Mouse (Mus musculus) kidney, embryonic 14.5 days (tissue): ENCODE data around the gene Amelx. TPM values are rescaled to one million over a fixed set of nuclear protein-coding genes. Genes with fewer than 3 reads are reported as not detected.

Experiments used
- ATAC-seq: fragments of 200-750 bp; cut with Nextera tagmentation; 2 replicates; pipeline ENCODE4 v1.8.0; 2017; ENCODE audit warnings: moderate number of reproducible peaks, mild to moderate bottlenecking, moderate TSS enrichment, moderate library complexity; ENCODE audit not compliant: low FRiP score, low TSS enrichment
- H3K27ac ChIP-seq: fragments of 300-500 bp; sonication (generic); 2 replicates; pipeline ENCODE4 v1.5.1; 2014; ENCODE audit warnings: low read depth, mild to moderate bottlenecking, low read length, moderate library complexity, mixed read lengths
- H3K27me3 ChIP-seq: fragments of 300-500 bp; sonication (generic); 2 replicates; pipeline ENCODE4 v1.6.1; 2014; ENCODE audit warnings: mild to moderate bottlenecking, low read length; ENCODE audit not compliant: control insufficient read depth, insufficient read depth
- H3K36me3 ChIP-seq: fragments of 300-500 bp; sonication (generic); 2 replicates; pipeline ENCODE4 v1.6.1; 2014; ENCODE audit warnings: low read length, mixed read lengths; ENCODE audit not compliant: control insufficient read depth, insufficient read depth
- H3K4me1 ChIP-seq: fragments of 300-500 bp; sonication (generic); 2 replicates; pipeline ENCODE4 v1.6.1; 2014; ENCODE audit warnings: low read length, mixed read lengths; ENCODE audit not compliant: control insufficient read depth, insufficient read depth
- H3K4me2 ChIP-seq: fragments of 300-500 bp; sonication (generic); replicated peaks from 2 replicates; pipeline ENCODE4 v1.6.1; 2014; ENCODE audit warnings: low read depth, mild to moderate bottlenecking, low read length
- H3K4me3 ChIP-seq: fragments of 300-500 bp; sonication (generic); 2 replicates; pipeline ENCODE4 v1.5.1; 2014; ENCODE audit warnings: mild to moderate bottlenecking, low read length
- H3K9ac ChIP-seq: fragments of 300-500 bp; sonication (generic); 2 replicates; pipeline ENCODE4 v1.6.1; 2014; ENCODE audit warnings: low read depth, mild to moderate bottlenecking, low read length, moderate library complexity
- H3K9me3 ChIP-seq: fragments of 300-500 bp; sonication (generic); 2 replicates; pipeline ENCODE4 v1.6.1; 2016; ENCODE audit warnings: low read length; ENCODE audit not compliant: control insufficient read depth
- WGBS: fragments of 180-500 bp; shearing (Covaris S2); extraction: QIAGEN DNeasy Blood & Tissue Kit; methylation state at CpG from one replicate; pipeline ENCODE4 v1.1.7; 2014; 5-methylcytosine and 5-hydroxymethylcytosine counted together
- polyA plus RNA-seq: library from polyadenylated mRNA; unstranded; fragments of >200 nt; fragmentation: Nextera tagmentation; extraction: Ambion mirVana; gene quantifications from 2 replicates; pipeline ENCODE4 v1.2.1, GENCODE M21; 2014

Amelx gene
- polyA plus RNA-seq, result not detected in 2 replicates

- Histone ChIP-seq H3K4me3 (no peak within 1 kb of the TSS), H3K27me3 (no peaks in the 10 kb centered on the region), H3K9ac (no peak within 1 kb of the TSS), H3K4me2 (no peak within 1 kb of the TSS), H3K4me1 (no peaks in the 10 kb centered on the region), H3K9me3 (no peaks in the 10 kb centered on the region), H3K36me3 (no peaks in the 10 kb centered on the region), H3K27ac (no peak within 1 kb of the TSS)
- whole genome bisulfite sequencing, result 88% methylated on average over 5 of the region's 5 CpGs
- ATAC-seq, result no peak
Observed at GRCm38 (mm10) chrX:169187100-169187499, at the start of gene Amelx. TSS of gene Amelx (minus strand) at chrX:169187200.

GRCm38 (mm10) chrX:169222357-169223062, 35.5 kb upstream of the Amelx start:
- Histone ChIP-seq H3K9ac (no peak overlapping the region), H3K4me3 (no peak overlapping the region), H3K36me3 (no peaks in the 10 kb centered on the region), H3K27me3 (no peaks in the 10 kb centered on the region; the same call in 1 of the 2 replicates), H3K4me1 (no peaks in the 10 kb centered on the region), H3K9me3 (no peaks in the 10 kb centered on the region), H3K27ac (no peak overlapping the region), H3K4me2 (no peak overlapping the region)
- 67% methylated on average over 3 of the region's 3 CpGs for WGBS
- no peak for ATAC-seq

- Histone ChIP-seq H3K9me3 (no peaks in the 10 kb centered on the region), H3K36me3 (no peaks in the 10 kb centered on the region), H3K4me2 (no peak overlapping the region), H3K9ac (no peak overlapping the region), H3K27ac (no peak overlapping the region), H3K4me1 (no peaks in the 10 kb centered on the region), H3K27me3 (no peaks in the 10 kb centered on the region; the same call in 1 of the 2 replicates), H3K4me3 (no peak overlapping the region)
- WGBS, result 67% methylated on average over 8 of the region's 8 CpGs
- ATAC-seq, result no peak
Observed at GRCm38 (mm10) chrX:169220064-169220463, 33.1 kb upstream of the Amelx start.

DNA sequence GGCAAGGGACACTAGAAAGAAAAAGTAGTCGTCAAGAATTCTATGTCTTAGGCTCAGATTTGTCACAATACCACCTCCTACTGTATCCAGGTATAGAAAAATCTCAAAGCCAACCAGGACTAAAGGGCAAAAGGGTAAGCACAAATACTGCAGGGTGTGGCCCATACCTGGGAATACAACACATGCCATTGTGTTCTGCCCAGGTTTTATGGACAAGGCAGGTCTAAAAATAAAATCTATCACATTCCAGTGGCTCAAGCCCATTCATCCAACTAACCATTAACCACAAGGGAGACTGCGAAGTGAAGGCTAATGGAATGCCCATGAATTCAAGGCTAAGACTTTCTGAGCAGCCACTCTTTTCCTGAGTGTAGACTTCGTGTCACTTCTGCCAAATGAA, 23.0 kb upstream of the Amelx start:
- WGBS, result 75% methylated on average over 3 of the region's 3 CpGs
- ATAC-seq, result no peak

DNA sequence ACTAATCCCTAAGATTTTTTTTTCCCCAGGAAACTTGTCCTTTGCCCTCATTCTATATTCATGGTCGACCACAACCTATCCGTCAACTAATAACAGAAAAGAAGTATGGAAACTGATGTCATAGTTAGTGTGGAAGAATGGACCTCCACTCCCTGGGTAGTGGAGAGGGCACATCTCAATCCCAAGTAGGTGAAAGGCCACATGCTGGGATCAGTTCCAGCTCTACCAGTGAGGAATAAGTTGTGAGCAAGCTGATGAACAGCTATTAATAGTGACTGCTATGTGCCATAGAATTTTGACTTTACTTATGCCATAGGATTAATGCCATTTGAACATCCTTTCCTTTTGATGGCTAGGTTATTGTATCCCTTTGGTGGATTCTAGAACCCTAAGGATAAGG, 8.4 kb downstream of the Amelx start:
- WGBS, result 85% methylated on average over 2 of the region's 2 CpGs
- Histone ChIP-seq H3K4me2 (no peak overlapping the region), H3K27me3 (no peaks in the 10 kb centered on the region), H3K4me1 (no peaks in the 10 kb centered on the region), H3K36me3 (no peaks in the 10 kb centered on the region), H3K9ac (no peak overlapping the region), H3K27ac (no peak overlapping the region), H3K9me3 (no peaks in the 10 kb centered on the region), H3K4me3 (no peak overlapping the region)
- no peak for ATAC-seq

More for the DNA sequence above, 23.0 kb upstream of the Amelx start:
- Histone ChIP-seq H3K4me1 (no peaks in the 10 kb centered on the region), H3K27me3 (no peaks in the 10 kb centered on the region; the same call in 1 of the 2 replicates), H3K36me3 (no peaks in the 10 kb centered on the region), H3K9ac (no peak overlapping the region), H3K9me3 (no peaks in the 10 kb centered on the region), H3K4me3 (no peak overlapping the region), H3K27ac (no peak overlapping the region), H3K4me2 (no peak overlapping the region)

DNA sequence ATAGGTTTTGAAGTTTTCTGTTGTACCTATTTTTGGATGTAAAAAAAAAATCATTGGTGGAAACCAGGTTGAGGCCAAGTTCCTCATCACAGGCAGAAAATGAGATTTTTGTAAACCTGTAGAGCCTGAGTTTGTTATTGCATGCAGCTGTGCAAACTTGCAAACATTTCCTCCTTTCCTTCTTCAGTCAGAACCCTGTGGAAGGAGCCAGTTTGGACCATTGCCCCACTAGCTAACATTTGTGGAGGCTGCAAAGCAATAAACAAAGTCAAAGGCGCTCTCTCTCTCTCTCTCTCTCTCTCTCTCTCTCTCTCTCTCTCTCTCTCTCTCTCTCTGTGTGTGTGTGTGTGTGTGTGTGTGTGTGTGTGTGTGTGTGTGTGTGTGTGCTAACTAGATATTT, 13.2 kb downstream of the Amelx start:
- Histone ChIP-seq H3K4me2 (no peak overlapping the region), H3K9ac (no peak overlapping the region), H3K27me3 (no peaks in the 10 kb centered on the region), H3K36me3 (no peaks in the 10 kb centered on the region), H3K4me3 (no peak overlapping the region), H3K9me3 (no peaks in the 10 kb centered on the region), H3K4me1 (no peaks in the 10 kb centered on the region), H3K27ac (no peak overlapping the region)
- WGBS, result 56% methylated on average over 1 of the region's 1 CpGs
- no peak for ATAC-seq

DNA sequence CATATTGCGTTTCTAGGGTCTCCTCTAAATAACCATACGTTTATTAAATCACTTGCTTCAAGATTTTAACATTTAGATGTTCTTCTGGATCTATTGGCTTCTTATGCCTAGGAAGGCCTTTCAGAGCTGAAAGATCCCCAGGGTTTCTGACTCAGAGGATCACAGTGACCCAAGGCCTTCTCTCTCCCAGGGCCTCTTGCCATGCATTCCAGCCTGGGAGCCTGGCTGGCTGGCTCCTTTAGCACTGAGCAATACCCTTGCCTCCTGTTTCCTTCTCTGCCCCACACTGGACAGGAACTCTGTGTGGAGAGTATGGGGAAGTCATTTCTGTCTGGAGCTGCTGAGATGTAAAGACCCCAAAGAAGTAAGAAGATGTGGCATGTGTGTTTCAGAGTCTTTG, 16.0 kb downstream of the Amelx start:
- Histone ChIP-seq H3K36me3 (no peaks in the 10 kb centered on the region), H3K27ac (no peak overlapping the region), H3K27me3 (no peaks in the 10 kb centered on the region), H3K4me2 (no peak overlapping the region), H3K9me3 (no peaks in the 10 kb centered on the region), H3K9ac (no peak overlapping the region), H3K4me1 (no peaks in the 10 kb centered on the region), H3K4me3 (no peak overlapping the region)
- no peak for ATAC-seq
- 78% methylated on average over 2 of the region's 2 CpGs for WGBS

DNA sequence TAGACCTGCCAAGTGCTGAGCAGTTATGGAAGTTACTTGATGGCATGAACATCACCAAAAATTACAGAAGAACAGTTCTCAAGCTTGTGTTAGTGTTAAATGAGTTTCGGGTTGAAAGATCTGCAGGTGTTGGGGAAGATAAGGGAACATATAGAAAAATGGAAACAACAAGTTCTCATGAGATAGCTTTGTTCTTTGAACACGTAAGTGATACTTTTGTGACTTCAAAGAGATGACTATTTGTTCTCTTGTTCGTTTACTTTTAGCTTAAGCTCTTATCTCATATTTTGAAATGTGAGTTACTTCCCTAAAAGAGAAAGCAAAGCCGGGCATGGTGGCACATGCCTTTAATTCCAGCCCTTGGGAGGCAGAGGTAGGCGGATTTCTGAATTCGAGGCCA, 28.6 kb downstream of the Amelx start:
- Histone ChIP-seq H3K9me3 (no peaks in the 10 kb centered on the region), H3K4me3 (no peak overlapping the region), H3K27ac (no peak overlapping the region), H3K36me3 (no peaks in the 10 kb centered on the region), H3K27me3 (no peaks in the 10 kb centered on the region), H3K9ac (no peak overlapping the region), H3K4me2 (no peak overlapping the region), H3K4me1 (no peaks in the 10 kb centered on the region)
- WGBS, result 79% methylated on average over 6 of the region's 6 CpGs
- no peak for ATAC-seq

- Histone ChIP-seq H3K4me1 (no peaks in the 10 kb centered on the region), H3K36me3 (no peaks in the 10 kb centered on the region), H3K27ac (no peak overlapping the region), H3K9me3 (no peaks in the 10 kb centered on the region), H3K4me3 (no peak overlapping the region), H3K4me2 (no peak overlapping the region), H3K9ac (no peak overlapping the region), H3K27me3 (no peaks in the 10 kb centered on the region)
- ATAC-seq, result no peak
Observed at GRCm38 (mm10) chrX:169153805-169154204, 33.2 kb downstream of the Amelx start.
